Mouse (Mus musculus) left cerebral cortex, adult 2 months (tissue): ENCODE results near the gene Best1. TPM values are rescaled to one million over a fixed set of nuclear protein-coding genes. Genes with fewer than 3 reads are reported as not detected.
A peak's percentile ranks its signal among the peaks of the same experiment; 100 is the strongest.

Source experiments
- DNase-seq, 2 experiments: peaks; one replicate each; pipeline ENCODE4 v3.0.0; 2021 to 2022; ENCODE audit warnings: low spot score in 2 of 2, mixed read lengths in 1 of 2; ENCODE audit errors: extremely low spot score in 1 of 2
- H3K27ac ChIP-seq: fragments of 200-600 bp; 2 replicates; pipeline ENCODE4 v1.8.1; 2022
- H3K4me3 ChIP-seq: fragments of 200-600 bp; 2 replicates; pipeline ENCODE4 v1.8.1; 2022
- CTCF ChIP-seq: fragments of 200-600 bp; IDR thresholded peaks from 2 replicates; pipeline ENCODE4 v1.8.1; 2022; ENCODE audit warnings: antibody characterized with exemption, mild to moderate bottlenecking, moderate library complexity
- intact Hi-C: fragments of 180-260 bp; cut with DNase I; formaldehyde crosslinking; loops from one replicate; pipeline ENCODE4 v1.15.1; 2025
- total RNA-seq, 2 experiments: library from RNA; stranded (reverse); gene quantifications; 2 replicates each; pipeline ENCODE4 v1.2.3; 2021

The Best1 gene
- total RNA-seq, 2 experiments from 2014 or later = 0.49 to 0.75 TPM

DNA sequence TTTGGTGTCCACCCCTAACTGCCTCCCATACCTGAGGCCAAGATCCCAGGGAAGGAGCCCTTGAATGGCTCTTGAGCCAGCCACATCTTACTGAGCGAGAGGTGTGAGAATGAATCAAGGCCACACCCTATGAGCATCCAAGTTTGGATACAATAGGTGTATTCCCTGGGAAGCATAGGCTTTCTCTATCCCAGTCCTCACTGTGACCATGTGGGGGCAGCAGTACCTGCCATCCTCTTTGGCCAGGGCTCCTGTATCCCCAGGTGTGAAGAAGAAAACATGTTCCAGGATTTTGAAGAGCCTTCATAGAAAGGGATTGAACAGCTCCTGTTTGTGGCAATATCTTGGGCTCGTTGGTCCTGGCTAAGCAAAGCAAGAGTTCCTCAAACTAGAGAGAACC, 38.2 kb upstream of the Best1 start:
- no peak overlapping the region for H3K4me3 ChIP-seq
- intact Hi-C loops = loop anchor here (2.0 to 10.0 kb wide), 3 partner anchors 143 to 805 kb away; partner anchors contain the start of genes Fads1, Fen1 and Tmem258
- no peak for DNase-seq
- H3K27ac ChIP-seq = no peak overlapping the region
- TF ChIP-seq CTCF = peak; percentile 30

DNA sequence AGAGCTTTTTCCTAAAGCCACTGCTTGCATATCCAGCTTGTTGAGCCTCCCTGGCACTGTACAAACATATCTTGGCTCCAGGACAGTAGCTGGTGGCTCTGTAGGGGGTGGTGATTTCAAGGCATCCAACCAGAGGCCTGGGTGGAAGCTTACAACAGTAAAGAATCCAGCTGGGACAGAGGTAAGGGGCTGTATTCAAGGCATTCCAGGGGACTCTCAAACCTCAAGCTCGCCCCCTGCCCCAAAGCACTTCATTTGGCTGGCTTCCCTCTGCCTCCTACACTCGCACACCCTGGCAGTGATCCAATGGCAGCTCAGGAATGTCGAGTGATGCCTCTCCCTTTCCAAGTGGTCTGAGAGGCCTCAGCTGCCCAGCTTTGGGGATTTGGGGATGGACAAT, 37.5 kb upstream of the Best1 start:
- no peak for TF ChIP-seq CTCF
- Histone ChIP-seq H3K4me3 (no peak overlapping the region), H3K27ac (no peak overlapping the region)
- no peak for DNase-seq
- intact Hi-C loops = loop anchor here (10.0 kb wide), 1 partner anchor 804 kb away; no protein-coding TSS in a partner anchor

- no peak for DNase-seq
- Histone ChIP-seq H3K4me3 (no peak overlapping the region), H3K27ac (no peak overlapping the region)
- intact Hi-C loops = loop anchor here (10.0 kb wide), 1 partner anchor 804 kb away; no protein-coding TSS in a partner anchor
- TF ChIP-seq CTCF = no peak
Measured at GRCm38 (mm10) chr19:10038364-10038763, 36.9 kb upstream of the Best1 start.

GRCm38 (mm10) chr19:10037534-10037933, 36.1 kb upstream of the Best1 start:
- no peak overlapping the region for H3K27ac ChIP-seq
- no peak overlapping the region for H3K4me3 ChIP-seq
- no peak for TF ChIP-seq CTCF
- no peak for DNase-seq
- intact Hi-C loops = loop anchor here (10.0 kb wide), 1 partner anchor 803 kb away; no protein-coding TSS in a partner anchor

DNA sequence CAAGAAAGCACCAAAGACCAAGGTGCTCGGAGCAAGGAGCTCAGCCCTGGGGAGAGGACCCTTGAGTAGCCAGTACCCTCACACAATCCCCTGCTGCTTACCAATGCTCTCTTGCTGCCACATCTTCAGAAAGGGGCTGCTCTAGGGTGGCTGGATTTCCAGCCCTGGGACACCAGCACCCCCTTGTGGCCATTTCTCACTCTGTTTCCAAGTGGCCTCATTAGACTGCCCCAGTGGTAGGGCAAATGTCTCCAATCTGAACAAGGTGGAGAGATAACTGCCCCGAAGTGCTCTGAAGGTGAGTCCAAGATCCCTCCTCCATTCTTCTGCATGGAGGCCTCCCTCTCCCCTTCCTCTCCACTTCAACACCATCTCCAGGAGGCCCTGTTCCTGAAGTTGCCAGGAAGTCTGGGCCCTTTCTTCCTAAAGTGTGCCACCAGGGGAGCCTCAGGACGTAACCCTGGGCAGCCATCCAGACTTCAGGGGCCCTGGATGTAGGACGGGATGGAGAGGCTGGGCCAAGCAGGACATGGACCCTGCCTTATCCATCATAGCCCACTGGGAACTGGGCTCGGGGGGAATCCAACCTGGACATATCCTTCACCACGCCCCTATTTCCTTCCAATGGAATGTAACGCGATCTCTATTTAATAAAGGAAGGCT, 33.5 kb upstream of the Best1 start:
- intact Hi-C loops = loop anchor here (2.0 to 10.0 kb wide), 2 partner anchors 120 to 800 kb away; no protein-coding TSS in a partner anchor

DNA sequence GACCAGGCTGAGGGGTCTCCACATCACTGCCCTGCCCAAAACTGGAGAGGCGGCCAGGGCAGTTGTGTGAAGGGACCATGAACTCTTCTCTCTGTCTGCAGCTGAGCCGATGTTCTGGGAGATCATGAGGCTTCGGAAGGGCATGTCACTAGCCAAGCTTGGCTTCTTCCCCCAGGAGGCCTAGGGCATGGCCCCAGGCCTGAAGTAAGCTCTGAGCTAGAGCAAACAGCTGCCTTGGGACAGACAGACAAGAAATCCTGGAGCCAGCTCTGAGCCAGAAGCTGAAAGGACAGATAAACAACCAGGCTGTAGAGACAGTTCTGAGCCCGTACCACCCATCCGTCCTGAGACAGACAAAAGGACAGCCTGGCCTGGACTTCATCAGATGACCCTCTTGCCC, 32.9 kb upstream of the Best1 start:
- no peak overlapping the region for H3K4me3 ChIP-seq
- TF ChIP-seq CTCF = no peak
- H3K27ac ChIP-seq = no peak overlapping the region
- intact Hi-C loops = loop anchor here (2.0 to 10.0 kb wide), 2 partner anchors 120 to 800 kb away; no protein-coding TSS in a partner anchor
- no peak for DNase-seq

More for the DNA sequence above, 33.5 kb upstream of the Best1 start:
- DNase-seq = peak; percentile 76 to 84
- Histone ChIP-seq H3K27ac (no peak overlapping the region), H3K4me3 (no peak overlapping the region)
- TF ChIP-seq CTCF = peak; percentile 94

DNA sequence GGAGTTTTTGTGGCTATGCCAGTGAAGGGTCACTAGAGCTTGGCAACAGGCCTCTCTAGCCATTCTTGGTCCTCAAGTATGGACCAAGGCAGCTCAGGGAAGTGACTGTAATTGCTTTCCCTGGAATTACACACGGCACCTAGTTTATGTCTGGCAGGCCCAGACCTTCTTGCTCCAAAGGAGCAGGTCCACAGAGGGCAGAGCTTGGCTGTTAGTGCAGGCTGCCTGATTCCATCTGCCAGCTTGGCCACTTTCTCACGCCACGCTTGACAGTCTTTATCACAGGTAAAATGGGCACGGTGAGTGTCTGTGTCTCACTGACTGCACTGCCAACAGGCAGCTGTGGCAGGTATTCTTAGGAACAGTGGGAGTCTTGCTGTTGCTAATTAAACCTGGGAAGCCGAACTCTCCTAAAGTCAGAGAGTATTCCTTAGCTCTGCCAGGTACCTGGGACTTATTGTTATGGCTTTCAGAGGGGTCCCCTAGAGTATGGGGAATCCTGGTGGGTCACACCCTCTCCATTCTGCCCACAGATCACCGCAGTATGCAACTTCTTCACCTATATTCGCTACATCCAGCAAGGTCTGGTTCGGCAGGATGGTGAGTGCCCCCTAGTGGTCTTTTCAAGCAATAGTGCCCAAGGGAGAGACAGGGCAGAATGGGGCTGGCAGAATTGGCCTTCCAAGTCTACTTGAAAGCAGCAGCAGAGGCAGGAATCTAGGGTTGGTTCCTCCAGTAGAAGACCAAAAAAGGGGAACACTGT, 32.0 kb upstream of the Best1 start:
- Histone ChIP-seq H3K4me3 (no peak overlapping the region), H3K27ac (no peak overlapping the region)
- DNase-seq = peak; percentile 52 to 57
- intact Hi-C loops = loop anchor here (1.0 to 10.0 kb wide), 2 partner anchors 33 to 799 kb away; no protein-coding TSS in a partner anchor
- TF ChIP-seq CTCF = peak; percentile 94

GRCm38 (mm10) chr19:10029746-10030145, 28.3 kb upstream of the Best1 start:
- no peak for DNase-seq
- intact Hi-C loops = loop anchor here (10.0 kb wide), 1 partner anchor 795 kb away; no protein-coding TSS in a partner anchor
- no peak overlapping the region for H3K27ac ChIP-seq
- no peak overlapping the region for H3K4me3 ChIP-seq
- no peak for TF ChIP-seq CTCF

DNA sequence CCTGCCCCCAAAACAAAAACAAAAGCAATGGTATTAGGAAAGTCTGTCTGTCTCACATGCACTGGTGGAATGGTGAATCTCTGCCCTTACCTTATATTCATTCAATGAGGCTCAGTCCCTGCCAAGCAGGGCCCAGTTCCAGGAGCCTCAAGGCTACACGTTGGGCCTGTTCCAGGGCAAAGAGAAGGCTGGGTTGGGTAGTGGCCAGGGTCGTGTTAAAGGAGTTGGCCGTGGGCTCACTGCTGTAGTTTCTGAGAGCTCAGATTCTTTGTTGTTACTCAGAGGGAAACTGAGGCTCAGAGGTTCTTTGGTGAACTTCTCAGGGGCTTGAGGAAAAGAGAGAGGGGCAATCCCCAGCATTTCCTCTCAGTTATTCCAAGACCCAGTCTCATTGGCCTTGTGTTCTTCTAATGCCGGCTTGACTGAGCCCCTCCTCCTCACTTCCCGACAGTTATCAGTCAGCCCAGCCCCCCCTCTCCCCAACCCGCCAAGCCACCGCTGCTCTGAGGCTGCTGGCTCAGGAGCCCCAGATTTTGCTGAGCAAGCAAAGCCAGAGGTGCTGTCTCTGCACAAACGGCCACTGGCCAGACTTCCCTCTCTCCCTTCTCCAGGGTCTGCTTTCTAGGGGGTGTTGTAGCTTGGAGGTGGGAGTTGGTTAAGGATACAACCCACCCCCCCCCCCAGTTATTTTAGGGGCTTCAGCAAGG, 23.9 kb upstream of the Best1 start:
- no peak for TF ChIP-seq CTCF
- H3K27ac ChIP-seq = no peak overlapping the region
- intact Hi-C loops = no loop called here
- peak; percentile 17 to 49 for DNase-seq
- no peak overlapping the region for H3K4me3 ChIP-seq

GRCm38 (mm10) chr19:10023304-10023758, 21.9 kb upstream of the Best1 start:
- H3K4me3 ChIP-seq = no peak overlapping the region
- H3K27ac ChIP-seq = no peak overlapping the region
- intact Hi-C loops = loop anchor here (2.0 kb wide), 1 partner anchor 23 kb away; the partner anchor contains the start of genes Best1 and Rab3il1
- no peak for TF ChIP-seq CTCF
- DNase-seq = no peak

- H3K27ac ChIP-seq = no peak overlapping the region
- intact Hi-C loops = loop anchor here (2.0 kb wide), 1 partner anchor 22 kb away; the partner anchor contains the start of genes Best1 and Rab3il1
- peak in 1 of 2 experiments; percentile 42 for DNase-seq
- H3K4me3 ChIP-seq = no peak overlapping the region
- peak; percentile 73 for TF ChIP-seq CTCF
Measured at GRCm38 (mm10) chr19:10022414-10023303, 21.2 kb upstream of the Best1 start.
